Mouse (Mus musculus): ENCODE measurements around the gene Peli2. TPM values are rescaled to one million over a fixed set of nuclear protein-coding genes. Genes with fewer than 3 reads are reported as not detected.

The Peli2 gene
- polyA plus RNA-seq, 1 experiment from 2014 or later = 8.1 TPM

GRCm38 (mm10) chr14:48211526-48211925 lies 90.9 kb downstream of the Peli2 start:
- no peaks in the 10 kb centered on the region for H3K36me3 ChIP-seq

GRCm38 (mm10) chr14:48212839-48213238 lies 92.2 kb downstream of the Peli2 start:
- ATAC-seq (ENCODE audit: insufficient number of reproducible peaks, low FRiP score, low TSS enrichment, low read depth) = no peak
- WGBS = 92% methylated on average over 11 of the region's 11 CpGs

More at GRCm38 (mm10) chr14:48211526-48211925, 90.9 kb downstream of the Peli2 start:
- 76% methylated on average over 8 of the region's 8 CpGs for WGBS
- ATAC-seq (ENCODE audit: insufficient number of reproducible peaks, low FRiP score, low TSS enrichment, low read depth) = no peak
- Histone ChIP-seq H3K9me3 (no peaks in the 10 kb centered on the region), H3K4me3 (no peak overlapping the region), H3K4me1 (peaks cover 18% of the 10 kb centered on the region), H3K4me2 (no peak overlapping the region), H3K27me3 (no peaks in the 10 kb centered on the region), H3K27ac (no peak overlapping the region), H3K9ac (no peak overlapping the region)

GRCm38 (mm10) chr14:48213593-48213992 lies 93.0 kb downstream of the Peli2 start:
- H3K9ac ChIP-seq = no peak overlapping the region
- WGBS = 81% methylated on average over 15 of the region's 15 CpGs
- no peak overlapping the region for H3K4me3 ChIP-seq
- ATAC-seq (ENCODE audit: insufficient number of reproducible peaks, low FRiP score, low TSS enrichment, low read depth) = no peak
- H3K4me1 ChIP-seq = peaks cover 10% of the 10 kb centered on the region
- H3K36me3 ChIP-seq = no peaks in the 10 kb centered on the region
- no peak overlapping the region for H3K4me2 ChIP-seq
- no peaks in the 10 kb centered on the region for H3K27me3 ChIP-seq
- no peak overlapping the region for H3K27ac ChIP-seq
- no peaks in the 10 kb centered on the region for H3K9me3 ChIP-seq

More at GRCm38 (mm10) chr14:48212839-48213238, 92.2 kb downstream of the Peli2 start:
- Histone ChIP-seq H3K27me3 (no peaks in the 10 kb centered on the region), H3K27ac (no peak overlapping the region), H3K36me3 (no peaks in the 10 kb centered on the region), H3K4me3 (no peak overlapping the region), H3K4me2 (no peak overlapping the region), H3K4me1 (peaks cover 10% of the 10 kb centered on the region), H3K9me3 (no peaks in the 10 kb centered on the region), H3K9ac (no peak overlapping the region)

- ATAC-seq (ENCODE audit: insufficient number of reproducible peaks, low FRiP score, low TSS enrichment, low read depth) = no peak
- no peaks in the 10 kb centered on the region for H3K36me3 ChIP-seq
- H3K4me1 ChIP-seq = peaks cover 5% of the 10 kb centered on the region; the same call in 1 of the 2 replicates
- no peaks in the 10 kb centered on the region for H3K27me3 ChIP-seq
- no peak overlapping the region for H3K27ac ChIP-seq
- H3K4me3 ChIP-seq = no peak overlapping the region
- no peaks in the 10 kb centered on the region for H3K9me3 ChIP-seq
- WGBS = 82% methylated on average over 9 of the region's 9 CpGs
- H3K4me2 ChIP-seq = no peak overlapping the region
- no peak overlapping the region for H3K9ac ChIP-seq
Observed at GRCm38 (mm10) chr14:48222051-48222450, 101.4 kb downstream of the Peli2 start.

- Histone ChIP-seq H3K9ac (no peak overlapping the region), H3K36me3 (no peaks in the 10 kb centered on the region), H3K27ac (no peak overlapping the region), H3K4me3 (no peak overlapping the region), H3K9me3 (no peaks in the 10 kb centered on the region), H3K4me2 (no peak overlapping the region), H3K4me1 (peaks cover 5% of the 10 kb centered on the region; the same call in 1 of the 2 replicates), H3K27me3 (no peaks in the 10 kb centered on the region)
- no peak for ATAC-seq (ENCODE audit: insufficient number of reproducible peaks, low FRiP score, low TSS enrichment, low read depth)
- WGBS = 77% methylated on average over 9 of the region's 9 CpGs
Observed at GRCm38 (mm10) chr14:48222684-48223083, 102.1 kb downstream of the Peli2 start.

GRCm38 (mm10) chr14:48224203-48224602 lies 103.6 kb downstream of the Peli2 start:
- no peak overlapping the region for H3K9ac ChIP-seq
- H3K36me3 ChIP-seq = no peaks in the 10 kb centered on the region
- H3K4me2 ChIP-seq = no peak overlapping the region
- H3K27me3 ChIP-seq = no peaks in the 10 kb centered on the region
- peaks cover 5% of the 10 kb centered on the region; the same call in 1 of the 2 replicates for H3K4me1 ChIP-seq
- 73% methylated on average over 1 of the region's 1 CpGs for WGBS
- ATAC-seq (ENCODE audit: insufficient number of reproducible peaks, low FRiP score, low TSS enrichment, low read depth) = no peak
- H3K27ac ChIP-seq = no peak overlapping the region
- no peak overlapping the region for H3K4me3 ChIP-seq
- no peaks in the 10 kb centered on the region for H3K9me3 ChIP-seq

GRCm38 (mm10) chr14:48224861-48225300 lies 104.3 kb downstream of the Peli2 start:
- Histone ChIP-seq H3K4me2 (no peak overlapping the region), H3K36me3 (no peaks in the 10 kb centered on the region), H3K9me3 (no peaks in the 10 kb centered on the region), H3K27me3 (no peaks in the 10 kb centered on the region), H3K27ac (no peak overlapping the region), H3K4me3 (no peak overlapping the region), H3K9ac (no peak overlapping the region), H3K4me1 (peaks cover 5% of the 10 kb centered on the region; the same call in 1 of the 2 replicates)
- ATAC-seq (ENCODE audit: insufficient number of reproducible peaks, low FRiP score, low TSS enrichment, low read depth) = no peak
- 61% methylated on average over 5 of the region's 5 CpGs for WGBS

- no peak overlapping the region for H3K4me3 ChIP-seq
- 67% methylated on average over 7 of the region's 7 CpGs for WGBS
- peaks cover 5% of the 10 kb centered on the region; the same call in 1 of the 2 replicates for H3K4me1 ChIP-seq
- no peaks in the 10 kb centered on the region for H3K9me3 ChIP-seq
- H3K36me3 ChIP-seq = no peaks in the 10 kb centered on the region
- H3K9ac ChIP-seq = no peak overlapping the region
- ATAC-seq (ENCODE audit: insufficient number of reproducible peaks, low FRiP score, low TSS enrichment, low read depth) = no peak
- H3K27me3 ChIP-seq = no peaks in the 10 kb centered on the region
- H3K4me2 ChIP-seq = no peak overlapping the region
- no peak overlapping the region for H3K27ac ChIP-seq
Observed at GRCm38 (mm10) chr14:48225810-48226446, 105.3 kb downstream of the Peli2 start.

- Histone ChIP-seq H3K9ac (no peak overlapping the region), H3K36me3 (no peaks in the 10 kb centered on the region), H3K27me3 (no peaks in the 10 kb centered on the region), H3K9me3 (no peaks in the 10 kb centered on the region), H3K4me2 (no peak overlapping the region), H3K4me1 (peaks cover 5% of the 10 kb centered on the region; the same call in 1 of the 2 replicates), H3K27ac (no peak overlapping the region), H3K4me3 (no peak overlapping the region)
- 91% methylated on average over 10 of the region's 10 CpGs for WGBS
- ATAC-seq (ENCODE audit: insufficient number of reproducible peaks, low FRiP score, low TSS enrichment, low read depth) = no peak
Observed at GRCm38 (mm10) chr14:48226759-48227158, 106.1 kb downstream of the Peli2 start.

- no peak overlapping the region for H3K9ac ChIP-seq
- H3K27me3 ChIP-seq = no peaks in the 10 kb centered on the region
- no peak overlapping the region for H3K4me3 ChIP-seq
- WGBS = 76% methylated on average over 20 of the region's 20 CpGs
- no peaks in the 10 kb centered on the region for H3K36me3 ChIP-seq
- H3K9me3 ChIP-seq = no peaks in the 10 kb centered on the region
- no peak overlapping the region for H3K4me2 ChIP-seq
- H3K4me1 ChIP-seq = no peaks in the 10 kb centered on the region
- H3K27ac ChIP-seq = no peak overlapping the region
- no peak for ATAC-seq (ENCODE audit: insufficient number of reproducible peaks, low FRiP score, low TSS enrichment, low read depth)
Observed at GRCm38 (mm10) chr14:48234785-48235519, 114.3 kb downstream of the Peli2 start.

GRCm38 (mm10) chr14:48241335-48241734 lies 120.7 kb downstream of the Peli2 start:
- Histone ChIP-seq H3K36me3 (no peaks in the 10 kb centered on the region), H3K4me1 (peaks cover 5% of the 10 kb centered on the region), H3K9me3 (no peaks in the 10 kb centered on the region), H3K9ac (no peak overlapping the region), H3K4me3 (no peak overlapping the region), H3K27me3 (no peaks in the 10 kb centered on the region), H3K4me2 (no peak overlapping the region), H3K27ac (no peak overlapping the region)
- no peak for ATAC-seq (ENCODE audit: insufficient number of reproducible peaks, low FRiP score, low TSS enrichment, low read depth)
- WGBS = 69% methylated on average over 7 of the region's 7 CpGs

- Histone ChIP-seq H3K27ac (no peak overlapping the region), H3K4me1 (peaks cover 5% of the 10 kb centered on the region), H3K27me3 (no peaks in the 10 kb centered on the region), H3K4me2 (no peak overlapping the region), H3K4me3 (no peak overlapping the region), H3K36me3 (no peaks in the 10 kb centered on the region), H3K9me3 (no peaks in the 10 kb centered on the region), H3K9ac (no peak overlapping the region)
- ATAC-seq (ENCODE audit: insufficient number of reproducible peaks, low FRiP score, low TSS enrichment, low read depth) = no peak
- WGBS = 40% methylated on average over 3 of the region's 3 CpGs
Observed at GRCm38 (mm10) chr14:48246236-48246635, 125.6 kb downstream of the Peli2 start.
